Mouse (Mus musculus) lung, adult 2 months (tissue): ENCODE data around the gene Rnf208. TPM values are rescaled to one million over a fixed set of nuclear protein-coding genes. Genes with fewer than 3 reads are reported as not detected.
A peak's percentile ranks its signal among the peaks of the same experiment; 100 is the strongest.

ENCODE experiments used
- DNase-seq: peaks from one replicate; pipeline ENCODE4 v3.0.0; 2022
- H3K4me1 ChIP-seq: fragments of 200-500 bp; 2 replicates; pipeline ENCODE4 v1.6.1; 2011; ENCODE audit warnings: low read length; ENCODE audit not compliant: control insufficient read depth, insufficient read depth
- H3K4me3 ChIP-seq: fragments of 200-500 bp; replicated peaks from 2 replicates; pipeline ENCODE3; 2011; ENCODE audit warnings: low read depth, mild to moderate bottlenecking, control low read depth, low read length; ENCODE audit errors: extremely low read depth
- CTCF ChIP-seq: fragments of 200-500 bp; IDR thresholded peaks from 2 replicates; pipeline ENCODE4 v1.5.1; 2011; ENCODE audit warnings: mild to moderate bottlenecking, low read length, control low read depth; ENCODE audit not compliant: insufficient read depth
- POLR2A ChIP-seq: fragments of 200-500 bp; IDR thresholded peaks from 2 replicates; pipeline ENCODE4 v1.6.1; 2011; ENCODE audit warnings: low read depth, mild to moderate bottlenecking, control low read depth, low read length, borderline replicate concordance; ENCODE audit errors: extremely low read depth
- WGBS: fragments of 180-500 bp; shearing (Covaris S2); methylation state at CpG from one replicate; pipeline ENCODE4 v1.1.7; 2018; 5-methylcytosine and 5-hydroxymethylcytosine counted together
- polyA plus RNA-seq: library from polyadenylated mRNA; depleted of rRNA; stranded (reverse); fragments of >200 nt; gene quantifications from 2 replicates; pipeline ENCODE4 v1.2.3, GENCODE M21; 2012

The Rnf208 gene
- polyA plus RNA-seq, 1 experiment: 28.6 TPM

- Histone ChIP-seq H3K4me3 (no peak overlapping the region), H3K4me1 (peaks cover 15% of the 10 kb centered on the region)
- TF ChIP-seq CTCF: no peak
- no peak for TF ChIP-seq POLR2A
- DNase-seq: no peak
Observed at GRCm38 (mm10) chr2:25267241-25267640, 25.2 kb downstream of the Rnf208 start.

GRCm38 (mm10) chr2:25267746-25268309 is 25.8 kb downstream of the Rnf208 start:
- 78% methylated on average over 4 of the region's 4 CpGs for WGBS
- Histone ChIP-seq H3K4me1 (peaks cover 16% of the 10 kb centered on the region), H3K4me3 (no peak overlapping the region)
- DNase-seq: no peak
- TF ChIP-seq POLR2A (no peak), CTCF (no peak)

GRCm38 (mm10) chr2:25271827-25272511 is 29.9 kb downstream of the Rnf208 start, which contains the start of the genes Ssna1 and Anapc2:
TSS of gene Ssna1 (minus strand) at chr2:25272438.
TSS of gene Anapc2 (plus strand) at chr2:25272478.
- peak within 1 kb of the TSS; percentile 72 for H3K4me3 ChIP-seq
- H3K4me1 ChIP-seq: peaks cover 12% of the 10 kb centered on the region
- WGBS: under 1% methylated on average over 55 of the region's 55 CpGs
- peak; percentile 98 for DNase-seq
- TF ChIP-seq POLR2A (peak; percentile 89; the same call in 1 of the 2 replicates), CTCF (no peak)

GRCm38 (mm10) chr2:25272515-25272914 is 30.5 kb downstream of the Rnf208 start:
- TF ChIP-seq CTCF: no peak
- TF ChIP-seq POLR2A: no peak
- Histone ChIP-seq H3K4me3 (peak overlapping the region; percentile 72), H3K4me1 (peaks cover 12% of the 10 kb centered on the region)
- WGBS: under 1% methylated on average over 29 of the region's 29 CpGs
- no peak for DNase-seq

- TF ChIP-seq POLR2A (no peak), CTCF (no peak)
- no peak for DNase-seq
- WGBS: 29% methylated on average over 16 of the region's 16 CpGs
- Histone ChIP-seq H3K4me1 (peaks cover 12% of the 10 kb centered on the region), H3K4me3 (peak overlapping the region; percentile 72)
Observed at GRCm38 (mm10) chr2:25273010-25273409, 31.0 kb downstream of the Rnf208 start.

GRCm38 (mm10) chr2:25278928-25279882 is 37.1 kb downstream of the Rnf208 start:
- WGBS: 64% methylated on average over 13 of the region's 13 CpGs
- peak; percentile 77 for DNase-seq
- H3K4me1 ChIP-seq: no peaks in the 10 kb centered on the region
- TF ChIP-seq POLR2A: no peak
- peak; percentile 75 for TF ChIP-seq CTCF
- no peak overlapping the region for H3K4me3 ChIP-seq

GRCm38 (mm10) chr2:25285551-25285950 is 43.5 kb downstream of the Rnf208 start:
- peaks cover 20% of the 10 kb centered on the region for H3K4me1 ChIP-seq
- DNase-seq: no peak
- 69% methylated on average over 2 of the region's 2 CpGs for WGBS

GRCm38 (mm10) chr2:25286314-25286713 is 44.3 kb downstream of the Rnf208 start:
- no peak overlapping the region for H3K4me3 ChIP-seq
- TF ChIP-seq CTCF (no peak), POLR2A (no peak)
- DNase-seq: no peak
- 36% methylated on average over 1 of the region's 1 CpGs for WGBS
- H3K4me1 ChIP-seq: peaks cover 23% of the 10 kb centered on the region

More at GRCm38 (mm10) chr2:25285551-25285950, 43.5 kb downstream of the Rnf208 start:
- no peak overlapping the region for H3K4me3 ChIP-seq
- TF ChIP-seq POLR2A (no peak), CTCF (no peak)
